Mouse (Mus musculus) small intestine, adult 2 months (tissue): ENCODE results near the gene Paf1.

ENCODE experiments used
- CTCF ChIP-seq: fragments of 200-500 bp; IDR thresholded peaks from 2 replicates; pipeline ENCODE4 v1.5.1; 2012; ENCODE audit warnings: low read depth, mild to moderate bottlenecking, control low read depth, inconsistent platforms, low read length, moderate library complexity, mixed read lengths; ENCODE audit not compliant: insufficient replicate concordance, insufficient read length; ENCODE audit errors: extremely low read depth
- POLR2A ChIP-seq: fragments of 200-500 bp; IDR thresholded peaks from 2 replicates; pipeline ENCODE4 v1.6.1; 2012; ENCODE audit warnings: low read depth, mild to moderate bottlenecking, control low read depth, inconsistent platforms, low read length, moderate library complexity

GRCm38 (mm10) chr7:28437964-28438363 is 45.2 kb downstream of the Paf1 start:
- TF ChIP-seq CTCF: no peak
- no peak for TF ChIP-seq POLR2A
